In genomic region chr4:61808926-61809325, GRCm38 (mm10) we compare ENCODE assay signal across 40 mouse cellular contexts. TPM values are rescaled to one million over a fixed set of nuclear protein-coding genes. Genes with fewer than 3 reads are reported as not detected.
"Had no signal": no experiment of that assay in that cellular context is flagged by ENCODE, and none has a peak within 500 bp of the region (broad histone marks: within the 10 kb centered on the region; RNA-seq: fewer than 3 reads in every experiment).

No protein-coding gene starts in this region.

RNA-seq across cellular contexts. Expression of gene Mup5, which starts 26.1 kb away (rescaled TPM):
- total RNA-seq: gastrocnemius, adult 2 months; gastrocnemius, postnatal 10 days; gastrocnemius, postnatal 25 days; gastrocnemius, postnatal 4 days; granulocyte monocyte progenitor cell, adult 5-6 weeks; heart, adult 18-20 months; heart, adult 8-10 months; heart, postnatal 10 days; heart, postnatal 25 days; heart, postnatal 4 days; layer of hippocampus, adult 18-20 months; layer of hippocampus, adult 8-10 months; layer of hippocampus, postnatal 14 days; layer of hippocampus, postnatal 36 days; left cerebral cortex, adult 18-20 months; left cerebral cortex, postnatal 4 days had no signal
- polyA plus RNA-seq: heart, embryonic 10.5 days; heart, embryonic 12.5 days; heart, embryonic 14.5 days; heart, embryonic 16.5 days; hindbrain, embryonic 10.5 days; hindbrain, embryonic 12.5 days; hindbrain, embryonic 14.5 days; hindbrain, embryonic 16.5 days; inflammation-experienced regulatory T-cells, adult 6 months; intestine, embryonic 15.5 days; intestine, postnatal 0 days; kidney, embryonic 15.5 days; kidney, postnatal 0 days; large intestine, adult 2 months; limb, embryonic 11.5 days; limb, embryonic 13.5 days; limb, embryonic 15.5 days; liver, embryonic 11.5 days; liver, embryonic 13.5 days; liver, embryonic 15.5 days; liver, postnatal 0 days had no signal

RNA-seq across cellular contexts. Expression of gene Mup19, which starts 26.9 kb away (rescaled TPM):
- total RNA-seq: gastrocnemius, adult 2 months; gastrocnemius, postnatal 10 days; gastrocnemius, postnatal 4 days; granulocyte monocyte progenitor cell, adult 5-6 weeks; heart, adult 18-20 months; heart, adult 8-10 months; heart, postnatal 10 days; heart, postnatal 25 days; heart, postnatal 4 days; layer of hippocampus, adult 18-20 months; layer of hippocampus, adult 8-10 months; layer of hippocampus, postnatal 14 days; layer of hippocampus, postnatal 36 days; left cerebral cortex, adult 18-20 months; left cerebral cortex, postnatal 10 days; left cerebral cortex, postnatal 25 days; left cerebral cortex, postnatal 4 days had no signal
- polyA plus RNA-seq: frontal cortex, adult 2 months; heart, embryonic 10.5 days; heart, embryonic 12.5 days; heart, embryonic 14.5 days; heart, embryonic 16.5 days; hindbrain, embryonic 10.5 days; hindbrain, embryonic 12.5 days; hindbrain, embryonic 14.5 days; hindbrain, embryonic 16.5 days; inflammation-experienced regulatory T-cells, adult 6 months; intestine, embryonic 15.5 days; intestine, postnatal 0 days; kidney, embryonic 15.5 days; kidney, postnatal 0 days; large intestine, adult 2 months; limb, embryonic 13.5 days; liver, embryonic 11.5 days; liver, embryonic 13.5 days; liver, embryonic 15.5 days; liver, postnatal 0 days had no signal
